Mouse (Mus musculus) layer of hippocampus, postnatal 25 days (tissue): ENCODE results near the gene Bsph1. TPM values are rescaled to one million over a fixed set of nuclear protein-coding genes. Genes with fewer than 3 reads are reported as not detected.
A peak's percentile ranks its signal among the peaks of the same experiment; 100 is the strongest.
"Not testable (repeated sequence)": the region's sequence is repeated elsewhere in the genome, so short reads cannot be mapped to it uniquely, and the experiment has no call there.

Experiments
- DNase-seq, 2 experiments: peaks; one replicate each; pipeline ENCODE4 v3.0.0; 2022; ENCODE audit warnings: mixed read lengths in 2 of 2, low spot score in 1 of 2; ENCODE audit errors: extremely low spot score in 1 of 2
- total RNA-seq, 2 experiments: library from RNA; stranded (reverse); gene quantifications; 2 replicates each; pipeline ENCODE4 v1.2.3; 2021

Gene Bsph1
- total RNA-seq = not detected

DNA sequence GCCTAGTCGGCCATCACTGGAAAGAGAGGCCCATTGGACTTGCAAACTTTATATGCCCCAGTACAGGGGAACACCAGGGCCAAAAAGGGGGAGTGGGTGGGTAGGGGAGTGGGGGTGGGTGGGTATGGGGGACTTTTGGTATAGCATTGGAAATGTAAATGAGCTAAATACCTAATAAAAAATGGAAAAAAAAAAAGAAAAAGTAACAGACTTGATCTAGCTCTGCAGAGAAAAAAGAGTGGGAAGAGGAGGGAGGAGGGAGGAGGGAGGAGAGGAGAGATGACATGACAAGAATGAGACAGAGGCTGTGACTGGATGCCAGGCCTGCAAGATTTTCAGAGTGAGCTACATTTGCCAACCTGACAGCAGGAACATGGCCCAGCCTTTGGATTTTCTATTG, at the start of gene Bsph1:
Bsph1 (plus strand) TSS at position 301 of the 400 bp plus-strand sequence.
- DNase-seq = not testable (repeated sequence)

DNA sequence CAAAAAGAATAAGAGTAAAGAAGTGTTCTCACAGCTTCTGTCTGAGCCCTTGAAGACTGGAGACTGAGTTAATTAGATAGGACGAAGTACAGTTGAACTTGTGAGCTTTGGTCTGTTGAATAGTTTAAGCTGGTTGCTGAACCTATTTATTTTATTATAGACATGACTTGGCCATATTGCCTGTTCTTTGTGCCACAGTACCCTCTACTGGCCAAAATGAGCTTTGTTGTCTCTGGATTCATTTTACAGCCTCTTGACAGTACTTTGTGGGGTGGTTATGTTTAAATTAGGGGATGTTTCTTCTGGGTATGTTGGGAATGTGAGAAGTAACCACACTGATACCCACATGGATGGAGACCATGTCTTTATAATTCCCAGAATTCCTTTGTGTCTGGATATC, 60.9 kb downstream of the Bsph1 start:
- DNase-seq = peak in 1 of 2 experiments; percentile 9

Other genes starting within 250 kb of the Bsph1 start
- gene Vmn1r89, start 237.8 kb upstream of the Bsph1 start, total RNA-seq = not detected
- gene Lig1, start 173.6 kb upstream of the Bsph1 start, total RNA-seq = 1 to 10 TPM; 5.0 to 6.4 TPM
- gene Zswim9, start 172.1 kb upstream of the Bsph1 start, total RNA-seq = 10 to 100 TPM; 12.6 to 15.2 TPM
- under 1 TPM; 0.20 to 0.23 TPM for gene Pla2g4c, start 126.2 kb upstream of the Bsph1 start, total RNA-seq
- gene Cabp5, start 52.7 kb upstream of the Bsph1 start, total RNA-seq = not detected
- gene Bsph2, start 120.2 kb downstream of the Bsph1 start, total RNA-seq = not detected
- gene Sult2a5, start 173.1 kb downstream of the Bsph1 start, total RNA-seq = not detected